Mouse (Mus musculus) lung, adult 2 months (tissue): Measurements from ENCODE around the gene Hepacam2.

ENCODE experiments used
- CTCF ChIP-seq: fragments of 200-500 bp; IDR thresholded peaks from 2 replicates; pipeline ENCODE4 v1.5.1; 2011; ENCODE audit warnings: mild to moderate bottlenecking, low read length, control low read depth; ENCODE audit not compliant: insufficient read depth
- POLR2A ChIP-seq: fragments of 200-500 bp; IDR thresholded peaks from 2 replicates; pipeline ENCODE4 v1.6.1; 2011; ENCODE audit warnings: low read depth, mild to moderate bottlenecking, control low read depth, low read length, borderline replicate concordance; ENCODE audit errors: extremely low read depth

DNA sequence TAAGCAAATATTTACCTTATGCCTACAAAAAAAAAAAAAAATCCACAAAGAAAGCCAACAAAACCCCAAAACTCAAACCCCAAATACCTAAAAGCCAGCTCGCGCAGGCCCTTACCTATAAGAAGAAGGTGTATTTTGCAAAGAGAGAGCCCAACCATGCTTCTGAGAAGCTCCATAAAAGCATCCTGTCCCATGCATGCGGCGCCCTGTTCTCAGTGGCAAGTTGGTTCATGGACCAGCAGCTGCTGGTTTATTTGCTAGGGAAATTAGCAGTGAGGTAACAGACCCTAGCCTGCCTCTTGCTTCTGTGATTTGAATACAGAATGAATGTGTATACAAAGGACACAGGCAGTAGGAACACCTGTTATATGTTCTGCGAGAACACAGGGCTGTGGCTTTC, 3.8 kb downstream of the Hepacam2 start:
- no peak for TF ChIP-seq CTCF
- no peak for TF ChIP-seq POLR2A
